Mouse (Mus musculus) left cerebral cortex, postnatal 10 days (tissue): ENCODE measurements at regions not wholly inside any gene's neighbourhood (a gene's known extent, or its start where the extent isn't known, plus 50 kb on each side); places are given as distances from the start of the nearest gene placed in this dataset.

ENCODE experiments used
- DNase-seq, 2 experiments: peaks; one replicate each; pipeline ENCODE4 v3.0.0; 2021 to 2022; ENCODE audit warnings: low spot score in 2 of 2, mixed read lengths in 1 of 2; ENCODE audit errors: extremely low spot score in 1 of 2
- intact Hi-C: fragments of 180-260 bp; cut with DNase I; formaldehyde crosslinking; loops from one replicate; pipeline ENCODE4 v1.15.1; 2025

DNA sequence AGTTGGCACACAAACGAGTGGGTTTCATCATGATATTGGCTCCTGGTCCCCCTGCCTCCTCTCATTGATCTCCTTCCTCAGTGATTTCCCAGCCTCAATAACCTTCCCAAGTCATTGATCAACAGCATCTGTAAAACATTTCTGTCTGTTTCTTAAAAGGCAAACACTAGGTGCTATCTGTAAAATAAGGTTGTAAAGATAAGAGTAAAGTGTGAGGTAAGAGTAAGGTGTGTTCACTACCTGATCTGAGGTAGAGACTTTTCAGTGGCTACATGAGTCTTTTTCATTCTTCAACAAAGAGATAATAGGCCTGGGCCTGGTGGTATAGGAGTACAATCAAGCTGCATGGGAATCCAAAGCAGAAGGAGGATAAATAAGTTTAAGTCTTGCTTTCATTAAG, 55.7 kb downstream of the Plk2 start:
- DNase-seq, result no peak
- intact Hi-C loops, result no loop called here

DNA sequence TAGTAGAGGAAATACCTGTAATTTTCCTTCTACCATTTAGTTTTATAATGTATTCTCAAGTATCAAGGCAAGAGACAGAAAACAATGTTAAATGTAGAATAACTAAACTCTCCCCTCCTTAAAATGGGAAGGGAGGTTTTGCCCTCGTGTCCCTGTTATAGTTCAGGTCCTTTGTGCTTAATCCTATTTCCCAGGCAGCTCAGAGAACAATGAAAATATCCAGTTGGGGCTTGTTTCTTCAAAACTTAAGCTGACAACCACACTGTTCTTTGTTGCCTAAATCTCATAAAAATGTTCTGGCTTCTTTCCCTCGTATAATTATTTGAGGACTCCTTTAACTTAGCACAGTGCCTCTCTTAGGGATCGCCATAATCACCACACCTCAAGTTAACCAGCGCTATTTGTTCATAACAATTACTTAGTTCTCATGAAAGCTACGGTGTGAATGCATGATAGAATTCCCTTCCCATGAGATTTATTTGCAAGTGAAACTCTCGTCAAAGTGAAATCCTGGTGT, 57.2 kb downstream of the Plk2 start:
- intact Hi-C loops, result no loop called here
- no peak for DNase-seq

DNA sequence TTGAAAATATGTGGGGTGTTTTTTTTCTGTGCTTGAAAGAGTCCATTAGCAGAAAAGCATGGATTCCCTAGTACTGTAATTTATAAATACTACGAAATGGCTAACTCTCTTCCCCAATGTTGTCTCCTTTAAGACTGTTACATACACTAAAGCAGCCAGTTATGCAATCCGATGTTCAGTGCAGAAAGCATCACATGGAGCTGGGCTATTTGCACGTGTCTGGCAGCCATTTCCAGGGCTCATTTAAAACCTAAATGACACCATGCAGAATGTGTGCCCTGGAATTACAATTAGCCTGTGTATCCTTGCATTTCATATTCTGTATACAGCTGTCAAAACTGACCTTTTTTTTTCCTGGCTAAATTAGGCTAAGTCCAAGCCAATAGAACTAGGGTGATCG, 60.2 kb downstream of the Plk2 start:
- DNase-seq, result peak in 1 of 2 experiments; percentile 23
- intact Hi-C loops, result no loop called here

DNA sequence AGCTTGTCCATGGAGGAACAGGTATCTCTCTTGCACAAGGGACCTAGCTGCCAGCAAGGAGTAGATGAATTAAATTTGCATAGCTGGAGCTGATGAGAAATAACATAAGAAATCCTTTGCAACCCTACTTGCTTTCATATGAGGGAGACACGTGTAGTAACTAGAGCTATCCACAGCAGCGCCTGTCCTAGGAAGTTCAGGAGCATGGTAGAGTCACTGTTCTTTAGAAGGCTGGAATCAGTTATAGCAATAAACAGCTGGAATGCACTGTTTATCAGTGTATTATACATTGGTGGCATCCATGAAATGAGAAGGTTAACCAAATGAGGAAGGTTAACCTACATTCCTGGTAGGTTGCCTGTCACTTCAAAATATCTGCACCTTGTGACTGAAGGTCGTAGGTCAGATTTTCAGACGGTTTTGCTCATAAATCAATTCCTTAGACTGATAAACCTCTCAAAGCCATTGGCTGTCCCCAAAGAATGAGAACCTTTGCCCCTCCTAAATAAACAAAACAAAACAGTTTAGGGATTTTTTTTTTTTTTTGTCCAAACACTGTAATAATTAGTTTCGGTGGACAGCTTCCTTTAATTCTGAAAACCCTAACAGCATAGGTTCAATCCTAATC, 60.8 kb downstream of the Plk2 start:
- intact Hi-C loops, result no loop called here

DNA sequence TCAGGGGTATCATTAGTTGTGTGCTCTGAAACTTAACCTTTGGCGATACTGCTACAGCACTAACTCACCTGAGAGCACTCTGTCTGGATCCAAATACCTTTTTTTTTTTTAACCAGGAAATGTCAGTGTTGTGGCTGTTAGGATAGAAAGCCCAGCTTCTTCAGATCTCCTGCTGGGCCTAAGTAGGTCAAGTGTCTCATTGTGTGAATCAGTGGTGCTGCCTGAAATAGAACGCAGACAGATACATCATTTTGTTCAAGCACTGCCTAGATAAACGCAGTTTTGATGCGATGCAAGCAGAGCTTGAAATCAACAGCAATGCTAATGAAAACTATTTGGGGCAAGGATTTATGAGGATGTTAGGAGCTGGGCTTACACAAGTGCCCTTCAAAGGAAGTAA, 63.9 kb downstream of the Plk2 start:
- DNase-seq, result no peak
- intact Hi-C loops, result no loop called here

More for the DNA sequence above, 60.8 kb downstream of the Plk2 start:
- DNase-seq, result no peak

DNA sequence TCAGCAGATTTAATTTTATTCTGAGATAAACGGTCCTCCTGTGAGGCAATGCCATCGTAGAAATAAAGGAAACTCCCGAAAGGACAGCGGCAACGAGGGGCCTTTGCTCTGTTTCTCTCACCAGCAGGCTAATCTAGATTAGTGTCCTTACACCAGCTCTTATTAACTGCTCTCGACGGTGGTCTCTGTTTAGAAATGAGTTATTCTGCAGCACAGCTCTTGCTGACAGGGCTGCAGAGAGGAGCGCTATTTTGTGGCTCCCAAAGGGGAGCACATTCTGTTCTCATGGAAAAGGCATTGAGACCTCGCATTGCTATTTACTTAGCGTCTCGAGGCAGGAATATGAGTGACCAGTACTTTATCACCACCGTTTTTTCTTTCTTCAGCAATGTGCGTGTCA, 66.7 kb downstream of the Plk2 start:
- no peak for DNase-seq
- intact Hi-C loops, result no loop called here

DNA sequence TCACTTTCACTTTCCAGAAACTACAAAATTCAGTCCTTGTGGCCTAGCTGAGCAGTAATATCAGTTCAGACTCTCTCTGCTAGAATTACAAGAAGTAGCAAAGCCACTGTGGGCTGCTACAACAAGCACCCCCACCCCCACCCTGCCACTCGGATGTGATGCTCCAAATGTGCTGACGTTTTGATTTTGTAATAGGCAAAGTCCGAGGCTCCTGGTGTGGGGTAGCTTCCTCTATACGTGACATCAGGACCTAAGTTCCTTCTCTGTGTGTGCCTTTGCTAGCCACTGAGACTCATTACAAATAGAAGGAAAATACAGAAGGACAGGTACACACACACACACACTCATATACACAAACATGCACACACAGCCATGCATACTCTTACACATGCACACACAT, 76.7 kb downstream of the Plk2 start:
- intact Hi-C loops, result no loop called here
- no peak for DNase-seq

DNA sequence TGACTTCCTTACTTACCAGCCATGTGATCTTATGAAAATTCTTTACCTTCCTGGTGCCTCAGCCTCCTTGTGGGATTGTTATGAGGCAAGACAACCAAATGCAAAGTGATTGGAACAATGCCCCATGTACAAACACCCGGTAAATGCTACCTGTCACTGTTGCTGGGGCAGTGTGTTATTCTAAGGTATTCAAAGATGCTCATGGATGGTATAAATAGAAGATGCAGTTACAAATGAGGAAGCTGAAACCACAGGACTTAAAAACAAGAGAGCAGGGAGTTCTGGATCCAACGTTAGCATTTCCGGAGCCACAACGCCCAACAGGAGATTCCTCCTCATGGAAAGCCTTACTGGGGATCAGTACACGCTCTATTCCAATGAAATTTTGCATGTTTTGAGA, 82.9 kb downstream of the Plk2 start:
- no peak for DNase-seq
- intact Hi-C loops, result no loop called here

DNA sequence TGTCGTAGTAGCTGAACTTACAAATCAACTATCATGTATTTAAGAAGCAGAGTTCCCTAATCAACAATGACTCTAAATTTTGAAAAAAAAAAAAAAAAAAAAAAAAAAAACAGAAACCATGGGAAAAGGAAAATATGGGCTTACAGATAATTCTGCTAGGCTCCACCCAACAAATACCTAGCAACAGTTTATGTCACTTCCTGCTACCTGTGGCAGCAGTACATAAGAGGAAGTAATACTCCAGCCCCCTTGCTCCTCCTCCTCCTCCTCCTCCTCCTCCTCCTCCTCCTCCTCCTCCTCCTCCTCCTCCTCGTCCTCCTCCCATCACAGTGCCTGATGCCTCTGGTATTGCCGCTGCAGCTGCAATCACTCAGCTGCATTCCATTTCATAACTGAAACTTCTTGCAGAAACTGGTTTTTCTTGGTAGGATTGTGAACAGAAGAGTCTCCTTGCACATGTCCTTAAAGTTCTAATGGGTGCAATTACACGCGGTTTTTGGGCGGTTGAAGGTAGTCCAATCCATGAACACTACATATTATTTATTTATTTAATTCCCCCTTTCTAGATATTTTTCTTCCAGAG, 89.6 kb downstream of the Plk2 start:
- DNase-seq, result no peak
- intact Hi-C loops, result no loop called here

DNA sequence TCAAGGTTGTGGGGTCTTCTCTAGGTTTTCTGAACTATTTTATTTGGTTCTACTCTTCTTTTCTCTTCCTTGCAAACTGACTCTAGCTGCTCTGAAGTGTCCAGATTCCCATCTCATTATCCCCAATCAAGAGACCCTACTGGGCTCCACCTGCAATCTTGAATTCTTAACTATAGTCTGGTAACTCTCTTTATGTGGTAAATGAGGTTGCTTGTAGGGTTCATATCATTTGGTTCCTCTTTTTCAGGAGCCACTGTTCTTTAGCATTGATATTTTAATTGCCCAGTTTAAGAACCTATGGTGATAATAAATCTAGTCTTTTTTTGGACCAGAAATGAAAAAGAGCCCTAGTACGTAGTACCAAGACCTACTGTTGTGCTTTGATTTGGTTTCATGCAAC, 90.7 kb downstream of the Plk2 start:
- no peak for DNase-seq
- intact Hi-C loops, result no loop called here

DNA sequence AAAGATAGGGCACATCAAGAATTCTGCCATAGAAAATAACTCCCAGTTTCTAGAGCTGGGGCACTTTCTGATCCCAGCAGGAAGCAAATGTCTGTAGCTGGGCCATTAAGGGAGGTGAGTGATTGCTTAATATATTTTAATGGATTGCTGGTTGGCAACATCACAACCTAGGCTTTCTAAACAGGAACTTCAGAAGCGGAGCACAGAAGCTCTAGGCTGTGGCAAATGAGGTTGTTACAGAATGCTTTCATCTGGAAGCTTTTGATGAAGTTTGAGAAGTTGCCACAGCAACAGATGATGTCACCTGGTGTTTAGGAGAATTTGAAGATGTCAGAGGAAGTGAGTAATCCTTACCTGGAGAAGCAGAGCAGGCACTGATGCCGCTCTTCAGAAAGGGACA, 95.3 kb downstream of the Plk2 start:
- intact Hi-C loops, result no loop called here
- no peak for DNase-seq

DNA sequence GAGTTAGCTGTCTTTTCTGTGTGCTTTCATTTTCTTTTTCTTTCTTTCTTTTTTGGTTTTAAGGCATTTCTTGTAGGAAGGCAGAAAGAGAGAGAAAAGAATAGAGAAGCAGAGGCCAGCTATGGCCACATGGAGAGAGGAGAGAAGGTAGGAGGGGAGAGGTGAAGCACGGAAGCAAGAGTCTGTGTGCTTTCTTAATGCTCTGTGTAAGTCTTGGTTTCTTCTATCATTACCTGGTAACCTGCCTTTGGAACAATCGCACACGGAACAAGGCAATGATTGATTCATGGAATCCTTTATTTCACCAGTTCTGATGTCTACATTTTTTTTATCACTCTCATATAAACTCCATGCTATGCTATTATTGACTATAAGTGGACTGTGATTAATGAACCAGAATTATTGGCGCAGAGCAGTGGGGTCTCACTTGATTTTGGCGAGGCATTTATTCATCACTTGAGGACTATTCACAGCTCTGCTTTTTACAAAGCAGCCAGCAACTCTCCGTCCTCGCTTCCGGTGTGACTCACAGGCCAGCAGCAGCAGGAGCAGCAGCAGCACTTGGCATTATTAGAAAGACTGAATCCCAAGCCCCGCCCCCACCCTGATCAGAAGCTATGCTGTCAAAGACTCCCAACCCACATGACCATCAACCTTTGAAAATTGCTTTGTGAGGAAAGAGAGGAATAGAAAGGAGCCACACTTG, 97.6 kb downstream of the Plk2 start:
- peak in 1 of 2 experiments; percentile 19 for DNase-seq
- intact Hi-C loops, result no loop called here

DNA sequence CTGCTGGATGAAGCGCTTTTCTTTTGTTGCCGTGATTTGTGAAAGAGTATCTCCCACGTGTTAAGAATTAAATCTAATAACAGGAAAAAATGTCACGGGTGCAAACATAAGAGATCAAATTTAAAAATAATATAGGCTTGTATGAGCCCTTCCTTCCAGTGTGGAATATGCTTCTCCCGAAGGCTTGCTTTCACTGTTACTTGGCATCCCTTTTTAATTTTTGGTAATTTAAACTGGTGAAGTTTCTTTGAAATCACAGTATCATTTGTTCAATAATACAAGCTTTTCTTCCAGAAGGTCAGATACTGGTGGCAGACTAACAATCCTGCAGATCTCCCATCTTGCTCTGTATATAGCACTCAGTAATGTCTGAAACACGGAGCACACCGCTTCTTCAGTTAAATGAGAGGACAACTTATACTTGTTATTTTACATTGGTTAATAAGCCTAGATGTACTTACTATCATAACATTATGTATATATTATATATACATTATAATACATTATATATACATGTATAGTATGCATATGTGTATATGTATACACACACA, 98.2 kb downstream of the Plk2 start:
- DNase-seq, result no peak
- intact Hi-C loops, result no loop called here

DNA sequence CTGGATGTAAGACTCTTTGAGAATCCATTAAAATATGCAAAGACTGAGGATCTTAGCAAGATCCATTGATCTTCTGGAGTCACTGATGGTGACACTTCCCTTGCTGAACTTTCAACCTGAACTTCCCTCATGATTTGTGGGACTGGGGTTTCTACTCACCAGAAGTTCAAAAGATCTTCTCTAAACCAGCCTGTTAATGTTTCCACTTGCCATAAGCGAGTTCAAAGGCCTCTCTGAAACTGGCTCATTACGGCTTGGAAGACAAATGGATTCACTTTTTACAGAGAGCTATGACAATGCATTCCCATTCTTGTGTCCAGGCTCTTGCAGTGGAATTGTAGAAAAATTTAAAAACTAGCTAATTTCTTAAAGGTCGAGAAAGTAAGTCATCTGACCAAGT, 102.6 kb downstream of the Plk2 start:
- intact Hi-C loops, result no loop called here
- DNase-seq, result no peak

DNA sequence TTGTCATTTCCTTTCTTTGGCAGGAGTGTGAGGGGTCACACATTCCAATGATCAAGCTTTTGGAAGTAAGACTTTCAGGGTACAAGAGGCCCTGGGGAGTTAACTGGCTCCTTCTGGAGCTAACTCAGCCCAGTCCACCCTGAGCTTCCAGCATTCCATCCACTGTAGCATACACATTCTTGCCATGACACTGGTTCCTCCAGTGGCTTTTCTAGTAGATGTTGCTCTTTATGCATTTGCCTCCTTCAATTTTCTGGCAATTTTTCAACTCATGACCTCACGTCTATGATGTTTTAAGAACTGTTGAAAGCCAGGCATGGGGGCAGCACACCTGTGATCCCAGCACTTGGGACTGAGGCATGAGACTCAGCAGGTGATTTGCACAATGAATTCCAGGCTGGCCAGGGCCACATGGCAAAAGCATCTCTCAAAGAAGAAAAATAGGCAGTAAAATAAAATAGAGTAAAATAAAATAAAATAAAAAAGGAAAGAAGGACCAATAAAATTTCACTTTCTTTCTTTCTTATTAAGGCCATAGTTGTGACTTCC, 113.0 kb downstream of the Plk2 start:
- intact Hi-C loops, result no loop called here
- no peak for DNase-seq

DNA sequence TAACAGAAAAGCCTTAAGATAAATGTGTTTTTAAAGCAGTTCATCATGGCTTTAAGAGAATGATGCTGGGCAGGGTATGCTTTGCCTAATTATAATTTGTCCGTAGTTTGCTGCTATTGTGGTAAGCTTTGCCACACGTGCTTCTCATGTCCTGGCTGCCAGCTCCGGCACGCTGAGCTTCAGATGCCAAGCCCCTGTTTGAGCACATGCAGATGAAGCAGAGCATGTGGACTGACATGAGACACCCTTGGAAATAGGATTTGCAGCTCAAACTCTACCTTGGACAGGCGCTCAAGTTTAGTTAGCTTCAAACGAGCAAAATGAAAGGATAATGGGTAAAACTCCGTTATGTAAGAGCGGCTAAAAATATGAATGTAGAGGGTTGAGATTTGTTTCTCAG, 123.1 kb downstream of the Plk2 start:
- peak in 1 of 2 experiments; percentile 37 for DNase-seq
- intact Hi-C loops, result no loop called here

DNA sequence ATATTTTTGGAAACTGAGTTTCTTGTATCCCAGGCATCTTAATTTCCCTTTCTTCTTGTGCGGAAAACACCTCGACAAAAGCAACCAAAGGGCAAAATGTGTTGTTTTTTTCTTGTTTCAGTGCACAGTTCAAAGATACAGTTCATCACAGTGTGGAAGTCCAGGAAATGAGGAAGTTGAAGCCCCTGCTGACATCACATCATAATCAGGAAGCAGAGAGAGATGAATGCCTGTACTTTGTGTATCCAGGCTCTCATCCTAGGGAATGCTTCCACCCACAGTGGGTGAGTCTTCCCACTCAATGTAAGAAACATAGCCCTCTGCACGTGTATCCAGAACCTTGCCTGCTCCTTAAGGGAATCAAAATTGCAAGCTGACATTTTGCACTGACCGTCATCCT, 128.1 kb downstream of the Plk2 start:
- intact Hi-C loops, result no loop called here
- no peak for DNase-seq

DNA sequence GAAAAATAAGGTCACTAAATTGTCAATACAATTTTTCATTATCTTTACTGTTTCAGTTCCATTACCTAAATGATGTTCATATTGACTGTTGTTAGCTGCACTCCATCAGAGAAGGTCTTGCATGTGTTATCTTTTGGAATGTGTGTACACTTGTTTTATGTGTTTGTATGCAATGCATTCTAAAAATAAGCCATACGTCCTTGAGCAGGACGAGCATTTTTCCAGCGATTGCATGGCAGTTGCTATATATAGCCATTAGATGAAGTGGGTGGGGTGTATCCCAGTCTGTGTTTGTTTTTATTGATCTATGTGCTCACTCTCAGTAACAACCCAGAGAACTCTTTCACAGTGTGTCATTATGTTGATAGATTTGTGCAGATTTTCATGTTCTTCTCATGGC, 132.8 kb downstream of the Plk2 start:
- no peak for DNase-seq
- intact Hi-C loops, result no loop called here

DNA sequence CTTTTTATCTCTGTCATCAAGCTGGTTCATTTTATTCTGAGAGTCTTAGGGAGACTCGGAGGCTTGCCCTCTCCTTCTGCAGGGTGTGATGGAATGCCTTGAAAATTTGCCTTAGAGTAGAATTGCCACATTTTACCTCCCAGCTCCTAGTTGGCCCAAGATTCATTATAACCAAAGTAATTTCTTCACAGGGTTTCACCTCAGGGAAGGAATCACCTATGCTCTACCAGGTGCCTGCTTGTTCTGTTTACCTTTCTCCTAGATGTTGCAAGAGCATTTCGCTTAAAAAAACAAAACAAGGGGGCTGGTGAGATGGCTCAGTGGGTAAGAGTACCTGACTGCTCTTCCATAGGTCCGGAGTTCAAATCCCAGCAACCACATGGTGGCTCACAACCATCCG, 134.8 kb downstream of the Plk2 start:
- no peak for DNase-seq
- intact Hi-C loops, result no loop called here

DNA sequence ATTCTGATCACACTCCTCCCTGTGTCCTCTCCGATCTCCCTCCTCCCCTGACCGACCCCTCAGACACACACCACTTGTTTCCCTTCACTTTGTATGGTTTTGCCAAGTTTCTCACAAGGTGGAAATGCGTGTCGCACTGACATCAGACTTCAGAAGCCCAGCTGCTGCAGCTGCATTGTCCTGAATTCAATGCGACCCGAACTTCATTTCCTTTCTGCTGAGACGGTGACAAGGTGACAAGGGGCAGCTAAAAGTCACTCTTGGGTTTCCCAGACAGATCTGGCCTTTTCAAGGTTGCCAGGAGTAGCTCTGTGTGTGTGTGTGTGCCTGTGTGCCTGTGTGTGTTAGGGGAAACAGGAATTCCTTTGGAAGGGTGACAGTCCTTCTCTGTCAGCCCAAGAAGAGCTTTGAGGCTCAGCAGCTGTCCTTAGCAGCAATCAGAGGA, 139.5 kb downstream of the Plk2 start:
- peak in 1 of 2 experiments; percentile 30 for DNase-seq
- intact Hi-C loops, result no loop called here
